Mouse (Mus musculus) 3T3-L1 (cell line): Measurements from ENCODE around the gene Sec31b.

Experiments used
- DNase-seq: peaks from one replicate; pipeline ENCODE4 v3.0.0-alpha.2; 2015; ENCODE audit warnings: low read depth, low spot score

Sec31b gene

GRCm38 (mm10) chr19:44545321-44546041 is at the start of gene Sec31b:
Sec31b (minus strand) TSS chr19:44545864.
- no peak for DNase-seq

- DNase-seq = no peak
Measured at GRCm38 (mm10) chr19:44594180-44594579, 48.5 kb upstream of the Sec31b start.

- no peak for DNase-seq
Measured at GRCm38 (mm10) chr19:44591638-44592037, 46.0 kb upstream of the Sec31b start.

GRCm38 (mm10) chr19:44590992-44591391 is 45.3 kb upstream of the Sec31b start:
- DNase-seq = no peak

GRCm38 (mm10) chr19:44589591-44590223 is 44.0 kb upstream of the Sec31b start:
- DNase-seq = no peak

- no peak for DNase-seq
Measured at GRCm38 (mm10) chr19:44588036-44588435, 42.4 kb upstream of the Sec31b start.

- peak; percentile 95 for DNase-seq
Measured at GRCm38 (mm10) chr19:44582638-44583309, 37.1 kb upstream of the Sec31b start.

- no peak for DNase-seq
Measured at GRCm38 (mm10) chr19:44582103-44582502, 36.4 kb upstream of the Sec31b start.

- DNase-seq = no peak
Measured at GRCm38 (mm10) chr19:44578038-44578437, 32.4 kb upstream of the Sec31b start.

- DNase-seq = no peak
Measured at GRCm38 (mm10) chr19:44576275-44576674, 30.6 kb upstream of the Sec31b start.

GRCm38 (mm10) chr19:44567763-44568162 is 22.1 kb upstream of the Sec31b start:
- DNase-seq = no peak

- DNase-seq = no peak
Measured at GRCm38 (mm10) chr19:44564006-44564405, 18.3 kb upstream of the Sec31b start.

GRCm38 (mm10) chr19:44562652-44563206 is 17.1 kb upstream of the Sec31b start, which contains the start of gene Hif1an:
Hif1an (plus strand) TSS chr19:44562850.
- peak; percentile 99 for DNase-seq

- DNase-seq = peak; percentile 94
Measured at GRCm38 (mm10) chr19:44554861-44555590, 9.4 kb upstream of the Sec31b start, which contains the start of gene Ndufb8. Ndufb8 (minus strand) TSS chr19:44555440.

- peak; percentile 7 for DNase-seq
Measured at GRCm38 (mm10) chr19:44554490-44554860, 8.8 kb upstream of the Sec31b start.

- no peak for DNase-seq
Measured at GRCm38 (mm10) chr19:44553286-44553685, 7.6 kb upstream of the Sec31b start.

GRCm38 (mm10) chr19:44552731-44553130 is 7.1 kb upstream of the Sec31b start, which contains the start of gene Gm20538:
Gm20538 (minus strand) TSS chr19:44552831.
- DNase-seq = no peak

GRCm38 (mm10) chr19:44544775-44545174 is 889 bp downstream of the Sec31b start:
- peak; percentile 88 for DNase-seq

- no peak for DNase-seq
Measured at GRCm38 (mm10) chr19:44544372-44544771, 1.3 kb downstream of the Sec31b start.

GRCm38 (mm10) chr19:44542694-44543178 is 2.9 kb downstream of the Sec31b start:
- DNase-seq = no peak

- no peak for DNase-seq
Measured at GRCm38 (mm10) chr19:44537416-44537815, 8.2 kb downstream of the Sec31b start.
